Mouse (Mus musculus) kidney, postnatal 10 days (tissue): Measurements from ENCODE around the gene Thbs2.

Source experiments
- DNase-seq: peaks from one replicate; pipeline ENCODE4 v3.0.0; 2021; ENCODE audit warnings: mixed read lengths

Gene Thbs2

DNA sequence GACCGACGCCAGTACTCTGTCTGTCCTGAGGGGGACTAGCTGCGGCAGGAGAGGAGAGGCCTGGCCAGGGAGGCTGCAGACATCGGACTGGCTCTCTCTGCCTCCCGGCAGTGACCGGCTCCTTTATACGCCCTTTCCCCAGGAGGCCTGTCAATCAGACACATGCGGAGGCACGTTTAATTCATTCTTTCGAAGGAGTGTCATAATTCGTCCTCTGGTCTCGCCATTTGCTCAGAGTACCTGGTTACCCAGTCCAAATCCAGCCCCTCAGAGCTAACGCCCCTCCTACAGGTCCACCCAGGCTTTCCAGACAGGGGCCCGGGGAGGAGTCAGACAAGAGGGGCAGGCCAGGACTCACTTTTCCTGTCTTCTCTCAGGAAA lies at the start of gene Thbs2:
Gene Thbs2 (minus strand): TSS at position 242 of the 381 bp plus-strand sequence.
- DNase-seq: peak; percentile 79

DNA sequence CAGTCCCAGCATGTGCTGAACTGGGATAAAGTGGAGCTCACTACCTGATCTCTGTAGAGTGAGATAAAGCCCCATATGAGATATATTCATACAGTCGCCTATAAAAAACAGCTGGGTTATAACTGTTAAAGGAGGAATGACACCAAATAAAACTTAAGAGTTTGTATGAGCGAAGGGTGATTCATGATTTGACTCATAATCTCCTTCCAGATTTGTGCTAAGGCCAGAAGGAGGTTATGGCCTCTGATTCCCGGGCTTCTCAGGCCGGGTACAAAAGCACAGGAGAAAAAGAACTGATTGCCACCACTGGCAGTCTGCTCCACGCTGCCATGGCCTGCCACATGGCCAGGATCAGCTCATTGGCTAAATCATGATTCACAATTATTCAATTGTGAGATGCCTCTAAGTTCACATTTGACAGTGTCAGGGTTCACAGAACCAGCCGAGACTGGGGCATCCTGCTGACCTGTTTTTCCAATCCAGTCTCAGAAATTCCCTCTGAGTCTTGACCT lies 41.5 kb upstream of the Thbs2 start:
- no peak for DNase-seq

DNA sequence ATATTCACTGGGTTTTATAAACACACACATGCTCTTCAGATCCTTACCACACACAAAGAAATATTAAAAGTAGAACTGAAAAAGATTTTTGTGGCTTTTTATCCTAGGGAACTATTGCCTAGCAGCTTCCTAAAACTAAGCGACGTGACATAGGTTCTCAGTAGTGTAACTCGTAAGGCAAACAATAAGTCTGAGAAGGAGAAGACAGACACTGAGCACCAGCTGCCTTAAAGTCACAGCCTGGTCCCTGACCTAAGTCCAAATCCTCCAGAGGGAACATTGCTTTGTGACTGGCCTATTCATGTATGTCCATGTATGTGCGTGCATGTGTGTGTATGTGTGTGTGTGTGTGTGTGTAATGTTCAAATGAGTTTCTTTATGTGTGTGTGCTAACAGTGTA lies 40.3 kb upstream of the Thbs2 start:
- DNase-seq: no peak

DNA sequence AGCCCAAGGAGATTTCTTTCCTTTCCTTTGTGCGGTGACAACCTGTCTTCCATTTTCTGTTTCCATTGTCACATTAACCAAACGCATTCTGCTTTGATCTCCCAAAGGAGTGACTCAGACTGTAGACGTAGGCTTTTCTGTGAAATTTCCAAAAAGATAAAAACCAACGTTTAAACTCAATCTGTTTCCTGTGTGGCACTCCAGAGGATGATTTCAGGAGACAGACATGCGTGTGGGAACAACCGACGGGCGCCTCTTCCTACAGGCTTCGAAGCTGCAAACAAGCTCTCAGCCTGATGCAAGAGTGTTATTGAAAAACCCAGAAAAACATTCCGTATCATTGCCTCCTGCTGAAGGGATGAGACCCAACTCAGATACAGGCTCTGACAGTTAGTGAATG lies 39.9 kb upstream of the Thbs2 start:
- DNase-seq: no peak

DNA sequence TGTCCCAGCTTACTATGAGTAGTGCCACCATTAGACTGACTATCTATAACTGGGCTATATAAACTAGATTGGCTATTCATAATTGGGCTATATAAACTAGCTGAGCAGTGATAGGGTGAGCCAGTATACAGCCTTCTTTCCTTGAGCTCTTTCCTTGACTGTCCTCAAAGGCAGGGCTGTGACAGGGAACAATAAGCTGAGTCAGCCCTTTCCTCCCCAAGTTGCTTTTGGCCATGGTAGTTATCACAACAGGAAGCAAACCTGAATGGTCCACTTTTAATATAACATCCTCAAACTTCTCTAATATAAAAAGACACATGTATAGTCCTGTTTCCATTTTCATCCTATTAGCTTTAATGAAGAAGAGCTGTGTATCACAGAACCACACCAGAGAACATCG lies 39.0 kb upstream of the Thbs2 start:
- no peak for DNase-seq

DNA sequence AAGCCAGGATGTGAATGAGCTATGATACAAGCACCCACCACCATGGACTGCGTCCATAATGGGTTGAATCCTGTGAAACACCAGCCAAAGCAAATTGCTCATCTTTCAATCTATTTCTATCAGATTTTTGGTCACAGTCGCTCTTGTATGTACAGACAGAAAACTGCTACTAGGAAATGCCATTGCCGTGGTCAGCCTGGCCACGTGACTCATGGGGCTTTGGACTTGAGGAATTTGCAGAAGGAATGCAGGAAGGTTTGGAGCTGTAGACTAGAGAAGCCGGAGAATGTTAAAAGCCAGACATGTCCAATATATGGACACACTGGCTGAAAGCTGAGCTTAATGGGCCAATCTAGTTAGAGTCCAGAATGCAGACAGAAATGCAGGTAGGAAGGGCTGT lies 36.6 kb upstream of the Thbs2 start:
- no peak for DNase-seq

DNA sequence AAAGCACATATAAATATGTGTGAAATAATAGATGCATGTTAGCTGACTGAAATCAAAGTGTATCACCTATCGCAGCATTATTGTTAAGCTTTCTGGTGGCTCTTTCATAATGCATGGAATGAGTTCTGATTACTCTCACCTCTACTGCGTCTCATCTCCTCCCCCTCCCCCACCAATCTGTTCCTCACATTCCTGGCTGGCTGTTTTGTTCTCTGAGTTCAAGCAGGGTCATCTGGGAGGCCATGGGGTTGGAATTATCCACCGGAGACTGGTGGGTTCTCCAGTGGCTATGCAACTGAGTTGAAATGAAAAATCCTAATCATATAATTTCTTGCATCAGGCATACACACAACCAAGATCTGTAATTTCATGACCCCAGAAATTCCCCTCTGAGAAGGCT lies 33.4 kb upstream of the Thbs2 start:
- no peak for DNase-seq

DNA sequence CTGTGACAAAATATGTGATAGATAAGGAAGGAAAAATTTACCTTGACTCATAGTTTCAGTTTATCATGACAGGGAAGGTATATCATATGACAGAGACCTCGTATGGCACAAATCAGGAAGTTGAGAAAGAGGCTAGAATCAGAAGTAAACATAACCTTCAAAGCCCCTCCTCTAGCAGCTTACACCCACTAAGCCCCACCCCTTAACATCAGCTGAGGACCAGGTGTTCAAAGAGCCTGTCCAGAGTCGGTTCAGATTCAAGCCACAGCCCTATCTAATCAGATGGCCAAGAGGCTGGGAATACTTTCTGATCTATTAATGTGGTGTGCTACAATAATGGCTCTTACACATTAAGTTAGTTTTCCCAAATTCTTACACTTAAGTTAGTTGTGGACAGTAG lies 30.8 kb upstream of the Thbs2 start:
- no peak for DNase-seq

DNA sequence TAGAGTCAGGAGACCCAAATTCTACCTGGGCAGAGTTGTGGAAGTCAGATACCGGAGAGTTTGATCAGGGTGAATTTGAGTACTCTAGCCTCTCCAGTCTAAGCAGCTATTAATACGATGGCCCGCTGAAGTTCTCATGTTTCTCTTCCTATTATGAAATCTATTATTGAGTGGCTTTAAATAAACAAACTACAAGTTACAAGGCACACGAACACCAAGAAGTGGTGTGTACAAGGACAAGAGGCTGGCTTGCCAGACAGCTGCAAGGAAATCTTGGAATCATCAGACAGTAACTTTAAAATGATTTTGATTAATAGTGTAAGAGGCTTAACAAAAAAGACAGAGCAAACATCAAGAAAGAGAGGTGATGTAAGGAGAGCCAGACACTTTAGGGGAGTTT lies 27.3 kb upstream of the Thbs2 start:
- no peak for DNase-seq

DNA sequence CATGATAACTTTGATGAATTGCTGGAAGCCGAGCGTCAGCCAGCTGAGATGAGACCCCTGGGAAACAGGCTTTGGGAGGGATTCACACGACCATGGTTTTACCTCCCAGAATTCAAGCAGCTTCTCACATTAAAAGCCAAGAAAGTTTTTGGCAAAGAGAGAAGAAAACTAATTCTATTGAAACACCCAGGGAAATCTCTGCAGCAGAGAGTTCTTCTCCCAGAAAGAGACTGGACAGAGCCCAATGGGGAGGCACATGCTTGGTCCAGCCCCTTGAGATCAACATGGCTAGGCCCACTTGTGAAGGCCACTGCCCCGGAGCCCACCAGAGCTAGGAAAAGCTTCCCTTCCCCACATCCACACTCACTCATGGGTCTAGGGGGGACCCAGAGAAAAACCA lies 26.9 kb upstream of the Thbs2 start:
- no peak for DNase-seq

DNA sequence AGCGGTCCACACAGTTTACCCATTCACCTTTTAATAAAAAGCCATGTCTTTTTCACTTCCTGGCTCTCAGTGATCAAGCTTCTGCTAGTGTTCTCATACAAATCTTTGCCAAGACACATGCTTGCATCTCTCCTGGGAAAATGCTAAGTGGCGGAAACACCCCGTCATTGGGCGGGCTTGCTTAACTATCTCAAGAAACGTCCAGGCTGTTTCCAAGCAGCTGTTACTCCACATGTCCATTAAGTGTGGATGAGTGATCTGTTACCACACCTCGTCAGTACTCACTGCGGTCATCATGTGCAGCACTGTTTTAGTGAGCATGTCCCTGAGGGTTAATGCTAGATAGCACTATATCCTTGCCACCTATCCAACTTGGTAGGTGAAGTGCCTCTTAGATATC lies 26.2 kb upstream of the Thbs2 start:
- peak; percentile 70 for DNase-seq

DNA sequence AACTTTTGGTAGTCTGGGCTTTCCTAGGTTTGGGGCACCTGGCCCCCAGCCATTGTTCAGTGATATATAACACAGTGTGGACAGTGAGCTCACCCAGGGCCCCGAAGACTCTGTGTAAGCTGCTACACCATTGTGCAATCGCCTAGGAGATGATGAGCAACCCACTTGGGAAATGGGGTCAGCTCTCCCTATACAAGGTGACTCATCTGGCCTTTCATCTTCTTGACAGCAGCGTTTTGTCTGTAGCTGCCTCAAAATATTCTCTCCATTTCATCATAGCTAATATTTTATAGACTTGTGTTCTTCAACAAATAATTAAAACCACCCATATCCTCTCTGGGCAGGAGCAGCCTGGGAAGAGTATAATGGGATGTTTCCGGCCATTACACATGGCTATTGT lies 24.8 kb upstream of the Thbs2 start:
- no peak for DNase-seq

DNA sequence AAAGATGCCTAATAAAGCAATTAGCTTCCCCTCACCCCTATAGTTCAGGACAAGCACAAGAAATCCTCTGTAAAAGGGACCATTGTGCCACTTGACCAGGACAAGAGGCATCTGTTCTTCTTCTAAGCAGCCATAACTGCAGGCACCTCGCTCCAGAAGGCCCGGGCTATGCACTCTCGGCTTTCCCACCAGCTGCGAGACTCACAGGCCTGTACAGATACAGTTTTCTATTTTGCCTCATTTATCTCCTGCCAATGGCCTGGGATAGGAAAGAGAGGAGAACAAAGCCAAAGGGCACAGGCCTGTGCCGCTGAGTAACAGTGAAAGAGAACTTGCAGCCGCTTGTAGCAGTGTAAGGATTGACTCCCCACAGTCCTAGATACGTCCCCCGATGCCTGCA lies 20.7 kb upstream of the Thbs2 start:
- DNase-seq: no peak

DNA sequence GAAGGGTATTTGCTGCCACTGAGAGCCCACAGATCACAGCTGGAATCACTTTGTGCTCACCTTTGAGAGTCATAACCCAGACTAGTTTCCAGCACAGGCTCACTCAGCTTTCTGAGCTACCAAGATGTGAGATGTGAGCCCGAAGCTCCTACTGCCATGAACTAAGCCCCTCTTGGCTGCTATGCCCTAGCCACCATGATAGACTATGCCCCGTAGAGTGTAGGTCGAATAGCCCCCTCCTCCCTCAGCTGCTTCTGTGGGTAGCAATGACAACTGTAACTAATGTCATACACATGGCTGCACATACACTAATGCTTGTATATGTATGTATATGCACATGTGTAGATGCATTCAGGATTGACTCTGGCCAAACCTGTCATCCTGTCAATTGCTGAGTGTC lies 20.3 kb upstream of the Thbs2 start:
- DNase-seq: no peak

DNA sequence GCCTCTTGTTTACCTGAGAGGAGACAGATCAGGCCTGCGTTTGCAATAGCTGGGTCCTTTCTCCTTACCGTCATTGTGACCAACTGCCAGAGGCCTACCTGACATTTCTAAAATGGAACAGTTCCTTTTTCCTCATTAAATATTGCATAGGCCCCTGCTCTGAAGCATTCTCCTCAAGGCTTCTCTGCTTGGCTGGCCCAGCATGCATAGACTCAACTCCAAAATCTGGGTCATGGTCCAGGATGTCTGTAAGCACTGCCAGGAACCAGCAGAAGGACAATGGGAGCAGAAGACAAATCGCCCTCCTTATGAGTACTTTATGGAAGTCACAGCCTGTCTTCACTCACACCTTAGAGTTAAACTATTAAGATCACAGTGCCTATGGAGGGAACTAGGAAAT lies 17.7 kb upstream of the Thbs2 start:
- DNase-seq: no peak

DNA sequence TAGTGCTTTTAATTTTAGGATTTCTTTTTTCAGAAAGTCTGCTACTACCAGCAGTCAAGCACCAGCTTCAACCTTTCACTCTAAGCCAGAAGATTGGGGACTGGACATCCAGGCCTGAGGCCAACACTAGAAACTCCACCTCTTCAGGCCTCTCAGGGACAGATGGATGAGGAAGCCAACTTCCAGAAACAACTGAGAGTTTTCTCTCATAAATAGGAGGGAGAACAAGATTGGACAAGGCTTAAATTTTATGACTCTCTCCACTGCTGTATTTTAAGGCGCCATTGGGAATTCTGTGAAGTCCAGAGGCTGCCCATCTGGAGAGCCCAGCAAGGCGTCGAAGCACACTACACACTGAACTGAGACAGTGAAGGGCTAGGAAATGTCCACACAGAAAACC lies 17.0 kb upstream of the Thbs2 start:
- DNase-seq: no peak

DNA sequence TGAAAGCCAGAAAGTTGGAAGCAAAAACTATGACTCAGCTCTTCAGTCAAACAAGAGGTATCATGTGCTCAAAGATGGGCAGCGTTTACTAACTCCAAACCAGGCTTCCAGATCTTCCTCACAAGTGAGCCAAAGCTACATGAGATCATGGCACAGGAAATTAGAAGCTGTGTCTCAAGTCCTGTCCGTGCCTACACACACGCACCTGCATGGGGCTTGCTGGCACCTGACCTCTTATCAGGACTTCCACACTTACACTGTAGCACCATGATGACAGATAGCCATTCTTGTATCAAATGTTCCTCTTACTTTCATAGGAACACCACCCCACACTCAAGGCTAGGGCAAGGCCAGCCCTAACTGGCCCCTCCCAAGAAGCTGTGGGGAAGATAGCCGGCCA lies 12.0 kb upstream of the Thbs2 start:
- DNase-seq: no peak

DNA sequence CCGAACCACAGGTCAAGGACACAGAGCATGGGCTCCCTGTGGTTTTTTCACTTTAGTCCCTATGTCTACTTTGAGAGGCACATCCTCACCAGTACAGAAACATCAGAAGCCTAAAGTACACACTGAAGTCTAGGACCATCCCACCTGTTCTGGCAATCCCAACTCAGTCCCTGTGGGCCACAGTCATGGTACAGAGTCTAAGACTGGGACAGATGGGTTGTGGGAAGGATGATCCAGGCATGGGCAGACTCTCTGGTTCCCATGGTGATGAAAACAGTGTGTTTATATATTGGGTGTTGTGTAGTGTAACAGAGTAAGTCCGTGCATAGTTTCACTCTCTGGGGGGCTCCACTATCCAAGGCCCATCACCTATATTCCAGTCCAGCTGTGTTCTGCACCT lies 11.4 kb upstream of the Thbs2 start:
- DNase-seq: no peak

DNA sequence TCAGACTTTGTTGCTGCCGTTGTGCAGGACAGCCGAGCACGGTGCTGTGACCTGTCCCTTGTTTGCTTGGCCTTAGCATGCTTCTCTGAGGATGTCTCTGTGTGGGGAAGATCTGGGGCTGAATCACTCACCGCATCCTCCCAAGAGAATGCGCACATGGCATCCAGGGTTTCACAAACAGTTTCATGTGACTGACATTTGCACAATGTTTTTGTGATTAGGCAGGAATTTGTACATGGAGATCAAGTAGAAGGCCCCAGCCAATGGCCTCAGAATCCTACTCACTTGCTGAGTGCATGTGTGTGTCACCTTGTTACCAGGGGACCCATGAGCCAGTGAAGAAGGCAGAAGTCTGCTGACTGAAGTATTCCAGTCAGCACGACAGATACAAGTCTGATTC lies 9.7 kb upstream of the Thbs2 start:
- DNase-seq: no peak

DNA sequence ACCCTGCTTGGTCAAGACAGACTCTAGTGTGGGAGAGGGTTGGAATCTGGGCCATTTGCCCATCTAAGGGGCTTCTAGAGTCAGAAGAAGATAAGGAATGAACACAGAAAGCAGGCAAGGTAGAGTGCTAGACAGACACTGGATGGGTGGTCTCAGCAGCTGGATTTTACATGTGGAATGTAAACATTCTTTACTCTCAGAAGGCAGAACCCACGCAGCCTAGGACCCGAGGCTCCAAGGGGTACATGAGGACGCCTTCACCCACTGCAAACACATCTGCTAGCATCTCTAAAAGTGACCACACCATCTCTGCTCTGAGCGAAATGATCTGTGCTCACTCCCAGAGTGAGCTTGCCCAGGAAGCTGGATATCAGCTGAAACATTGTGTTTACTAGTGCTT lies 9.2 kb upstream of the Thbs2 start:
- no peak for DNase-seq

DNA sequence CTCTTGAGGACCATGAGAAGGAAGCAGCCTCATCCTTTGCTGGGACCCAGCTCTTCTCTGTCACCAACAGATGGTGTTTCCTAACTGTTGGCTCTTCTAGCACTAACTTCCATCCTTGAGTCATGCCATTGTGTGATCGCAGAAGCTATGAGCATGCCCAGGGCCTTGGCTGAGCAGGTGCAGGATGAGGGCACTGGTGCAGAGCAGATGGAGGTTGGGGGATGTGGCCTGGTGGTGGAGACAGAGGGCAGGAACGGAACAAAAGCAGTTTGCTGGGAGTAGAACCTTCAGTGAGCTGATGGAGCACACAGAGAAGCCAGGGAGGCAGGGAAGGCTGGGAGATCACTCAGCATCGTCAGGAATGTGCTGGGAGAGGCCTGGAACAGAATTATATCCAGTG lies 8.7 kb upstream of the Thbs2 start:
- DNase-seq: no peak

DNA sequence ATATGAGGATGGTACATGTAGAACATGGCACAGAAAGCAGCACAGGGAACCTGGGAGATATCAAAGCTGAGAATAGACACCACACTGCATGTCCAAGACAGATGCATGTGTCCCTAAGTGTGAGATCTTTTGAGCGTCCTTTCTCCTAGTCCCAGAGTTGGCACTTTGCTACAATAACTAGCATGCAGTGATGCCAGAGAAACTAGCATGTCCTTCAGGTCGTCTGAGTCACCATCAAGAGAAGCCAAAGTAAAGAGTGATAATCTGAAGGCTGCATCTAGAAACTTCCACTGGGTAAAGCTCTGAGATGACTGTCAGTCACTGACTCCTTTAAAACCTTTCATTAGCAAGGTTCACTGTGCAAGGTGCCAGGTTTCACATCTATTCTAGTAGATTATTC lies 7.9 kb upstream of the Thbs2 start:
- DNase-seq: no peak

DNA sequence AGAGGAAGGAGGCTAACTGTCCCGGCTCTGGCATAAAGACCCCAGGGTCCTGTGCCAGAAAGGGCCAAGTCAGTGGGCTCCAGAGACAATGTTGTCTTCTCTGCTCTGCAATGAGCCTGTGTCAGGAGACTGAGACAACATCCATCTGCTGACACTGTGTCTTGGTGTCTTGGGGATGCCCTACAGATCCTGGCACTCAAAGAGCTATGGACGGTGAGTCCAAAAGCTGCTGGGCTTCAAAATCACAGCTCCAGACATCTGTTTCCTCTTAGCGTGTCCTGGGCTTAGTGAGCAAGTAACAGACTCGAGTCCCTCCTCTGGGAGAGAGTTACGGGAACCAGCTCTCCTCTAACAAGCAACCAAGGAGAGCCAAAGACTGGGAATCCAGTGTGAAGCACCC lies 6.2 kb upstream of the Thbs2 start:
- no peak for DNase-seq

DNA sequence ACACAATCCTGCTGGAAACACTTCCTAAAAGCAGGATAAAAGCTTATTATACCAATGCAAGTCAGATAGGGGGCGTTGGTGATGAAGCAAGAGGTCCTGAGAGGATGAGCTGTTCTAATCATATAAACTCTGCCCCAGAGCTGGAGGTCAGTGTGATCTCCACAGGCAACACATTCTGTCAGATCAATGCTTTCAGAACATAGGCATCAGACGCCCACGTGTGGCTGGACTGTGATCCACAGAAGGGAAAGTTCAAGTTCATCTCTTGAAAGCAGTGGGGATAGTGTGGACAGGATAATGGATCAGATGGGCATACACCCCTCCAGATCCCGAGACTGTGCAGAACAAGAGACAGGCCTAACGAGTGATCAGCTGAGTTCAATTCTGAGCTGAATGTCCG lies 4.2 kb upstream of the Thbs2 start:
- no peak for DNase-seq

DNA sequence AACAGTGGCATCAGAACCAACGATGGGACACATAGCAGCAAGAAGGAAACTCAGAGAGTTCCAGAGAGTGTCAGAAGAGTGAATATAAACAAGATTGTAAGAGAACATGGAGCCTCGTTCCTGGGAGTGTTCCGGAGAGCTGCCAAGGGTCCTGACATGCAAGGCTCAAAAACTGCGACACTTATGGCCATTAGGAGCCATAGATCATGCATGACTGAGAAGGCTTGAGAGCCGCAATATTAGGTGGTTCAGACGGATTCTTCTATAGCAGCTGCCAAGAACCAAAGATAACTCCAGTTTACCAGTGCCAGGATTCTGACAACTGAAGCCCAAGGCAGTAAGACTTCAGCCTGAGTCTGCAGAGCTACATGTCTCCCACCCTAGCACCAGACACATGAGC lies 3.1 kb upstream of the Thbs2 start:
- no peak for DNase-seq

DNA sequence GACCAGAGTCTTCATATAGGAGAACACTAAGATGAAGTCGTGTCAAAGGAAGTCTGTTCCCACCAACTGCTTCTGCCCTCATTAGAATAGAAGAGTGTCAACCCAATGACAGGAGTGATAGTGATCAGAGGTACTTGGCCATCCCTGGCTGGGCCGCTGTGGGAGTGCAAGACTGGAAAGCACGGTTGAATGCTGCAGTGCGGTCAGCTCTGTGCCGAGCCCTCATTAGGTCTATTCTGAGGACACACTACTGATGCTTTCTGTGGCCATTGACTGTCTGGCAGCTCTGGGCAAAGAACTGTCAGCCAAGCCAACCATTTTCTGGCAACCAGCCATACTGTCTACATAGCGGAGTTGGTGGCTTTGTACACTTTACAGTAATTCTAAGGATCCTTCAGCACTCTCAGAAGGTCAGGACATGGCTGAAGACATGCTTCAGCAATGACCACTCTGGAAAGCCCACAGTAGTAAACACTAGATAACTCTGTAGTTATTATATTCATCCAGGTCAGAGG lies 2.3 kb upstream of the Thbs2 start:
- no peak for DNase-seq
